Mouse (Mus musculus) kidney, adult 2 months (tissue): ENCODE results near the gene Jak3.

Experiments used
- CTCF ChIP-seq: fragments of 200-500 bp; conservative IDR thresholded peaks from 2 replicates; pipeline ENCODE4 v1.5.1; 2011; ENCODE audit warnings: low read depth, mild to moderate bottlenecking, control low read depth, low read length, moderate library complexity, mixed read lengths; ENCODE audit not compliant: insufficient read depth, insufficient read length
- POLR2A ChIP-seq: fragments of 200-500 bp; IDR thresholded peaks from one replicate; pipeline ENCODE4 v1.6.1; 2011; ENCODE audit warnings: low read depth, low read length, control low read depth

DNA sequence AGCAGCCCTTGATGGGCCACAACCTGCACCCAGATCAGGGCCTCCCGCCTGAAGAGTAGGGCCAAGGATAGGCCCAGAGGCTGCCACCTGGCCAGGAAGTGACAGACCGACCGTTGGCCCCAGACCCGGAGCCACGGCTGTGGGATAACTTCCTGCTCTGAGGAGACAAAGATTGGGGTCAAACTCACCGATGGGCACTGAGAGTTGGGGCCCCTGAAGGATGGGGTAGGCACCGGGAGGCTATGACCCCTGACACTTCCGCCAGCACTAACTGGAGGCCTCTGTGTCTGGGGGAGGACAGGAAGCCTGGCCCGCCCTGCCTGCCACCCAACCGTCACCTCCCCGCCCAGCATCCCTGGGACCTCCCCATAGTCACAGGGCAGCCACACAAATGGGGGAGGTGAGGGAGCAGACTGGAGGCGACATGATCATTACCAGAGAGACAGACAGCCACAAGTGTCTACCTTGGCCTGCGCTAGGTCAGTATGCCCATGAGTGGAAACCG lies 47.0 kb downstream of the Jak3 start:
- TF ChIP-seq CTCF (no peak), POLR2A (no peak)
